Mouse (Mus musculus): ENCODE measurements at regions not wholly inside any gene's neighbourhood (a gene's known extent, or its start where the extent isn't known, plus 50 kb on each side); places are given as distances from the start of the nearest gene placed in this dataset.

GRCm38 (mm10) chr9:102782926-102783850 is 51.5 kb upstream of the Ryk start:
- DNase-seq (ENCODE audit: low spot score in 2 of 2) = no peak

- DNase-seq (ENCODE audit: low spot score in 2 of 2) = peak; percentile 92 to 96
These were observed 50.2 kb upstream of the Ryk start for GRCm38 (mm10) chr9:102784329-102785026.

All from layer of hippocampus, postnatal 10 days (tissue).